Mouse (Mus musculus): ENCODE data around the gene Fbxo10.
A peak's percentile ranks its signal among the peaks of the same experiment; 100 is the strongest.
"Not testable (repeated sequence)": the region's sequence is repeated elsewhere in the genome, so short reads cannot be mapped to it uniquely, and the experiment has no call there.

Gene Fbxo10

GRCm38 (mm10) chr4:45084021-45084894 is at the start of gene Fbxo10:
TSS of gene Fbxo10 (minus strand) at chr4:45084604.
- peak; percentile 92 for DNase-seq (ENCODE audit: low spot score)

GRCm38 (mm10) chr4:45131021-45131420 is 46.6 kb upstream of the Fbxo10 start:
- DNase-seq (ENCODE audit: low spot score), result no peak

- DNase-seq (ENCODE audit: low spot score), result no peak
Observed at GRCm38 (mm10) chr4:45121311-45121710, 36.9 kb upstream of the Fbxo10 start.

GRCm38 (mm10) chr4:45108456-45109110 is 24.2 kb upstream of the Fbxo10 start:
- DNase-seq (ENCODE audit: low spot score), result no peak

GRCm38 (mm10) chr4:45107601-45108277 is 23.3 kb upstream of the Fbxo10 start, which contains the start of gene Tomm5:
TSS of gene Tomm5 (minus strand) at chr4:45108114.
- DNase-seq (ENCODE audit: low spot score), result peak; percentile 85

- DNase-seq (ENCODE audit: low spot score), result no peak
Observed at GRCm38 (mm10) chr4:45107066-45107465, 22.7 kb upstream of the Fbxo10 start.

- DNase-seq (ENCODE audit: low spot score), result no peak
Observed at GRCm38 (mm10) chr4:45106409-45106808, 22.0 kb upstream of the Fbxo10 start.

- no peak for DNase-seq (ENCODE audit: low spot score)
Observed at GRCm38 (mm10) chr4:45097198-45097872, 12.9 kb upstream of the Fbxo10 start.

GRCm38 (mm10) chr4:45084895-45085290 is 489 bp upstream of the Fbxo10 start:
- no peak for DNase-seq (ENCODE audit: low spot score)

GRCm38 (mm10) chr4:45083487-45083886 is 917 bp downstream of the Fbxo10 start:
- no peak for DNase-seq (ENCODE audit: low spot score)

GRCm38 (mm10) chr4:45082951-45083350 is 1.5 kb downstream of the Fbxo10 start:
- DNase-seq (ENCODE audit: low spot score), result no peak

GRCm38 (mm10) chr4:45081041-45081440 is 3.4 kb downstream of the Fbxo10 start:
- DNase-seq (ENCODE audit: low spot score), result not testable (repeated sequence)

GRCm38 (mm10) chr4:45073544-45073943 is 10.9 kb downstream of the Fbxo10 start:
- DNase-seq (ENCODE audit: low spot score), result no peak

- no peak for DNase-seq (ENCODE audit: low spot score)
Observed at GRCm38 (mm10) chr4:45072261-45072973, 12.0 kb downstream of the Fbxo10 start.

GRCm38 (mm10) chr4:45067742-45068141 is 16.7 kb downstream of the Fbxo10 start:
- no peak for DNase-seq (ENCODE audit: low spot score)

GRCm38 (mm10) chr4:45066036-45066730 is 18.2 kb downstream of the Fbxo10 start:
- DNase-seq (ENCODE audit: low spot score), result no peak

GRCm38 (mm10) chr4:45064577-45064976 is 19.8 kb downstream of the Fbxo10 start:
- no peak for DNase-seq (ENCODE audit: low spot score)

- not testable (repeated sequence) for DNase-seq (ENCODE audit: low spot score)
Observed at GRCm38 (mm10) chr4:45063836-45064235, 20.6 kb downstream of the Fbxo10 start.

- no peak for DNase-seq (ENCODE audit: low spot score)
Observed at GRCm38 (mm10) chr4:45055451-45055850, 29.0 kb downstream of the Fbxo10 start.

- DNase-seq (ENCODE audit: low spot score), result no peak
Observed at GRCm38 (mm10) chr4:45054862-45055261, 29.5 kb downstream of the Fbxo10 start.

GRCm38 (mm10) chr4:45047956-45048355 is 36.4 kb downstream of the Fbxo10 start:
- DNase-seq (ENCODE audit: low spot score), result no peak
